17 mouse cellular contexts compared by ENCODE assay signal in genomic region chr9:28513905-28514304, GRCm38 (mm10).
"Had no signal": no experiment of that assay in that cellular context is flagged by ENCODE, and none has a peak within 500 bp of the region (broad histone marks: within the 10 kb centered on the region; RNA-seq: fewer than 3 reads in every experiment).

No protein-coding gene starts in this region.

- ATAC-seq: liver, embryonic 12.5 days; liver, postnatal 0 days; lung, postnatal 0 days; midbrain, embryonic 13.5 days; midbrain, embryonic 15.5 days; midbrain, embryonic 16.5 days had no signal

- DNase-seq: left cerebral cortex, postnatal 4 days; liver; liver, embryonic 13.5 days; liver, postnatal 0 days; lung, adult 18-20 months; lung, adult 2 months; lung, embryonic 14.5 days; lung, postnatal 10 days; lung, postnatal 14 days; lung, postnatal 36 days; lung, postnatal 4 days; midbrain, embryonic 14.5 days had no signal
